Mouse (Mus musculus) T-helper 1 cell (primary cell): ENCODE measurements at regions not wholly inside any gene's neighbourhood (a gene's known extent, or its start where the extent isn't known, plus 50 kb on each side); places are given as distances from the start of the nearest gene placed in this dataset.

ENCODE experiments used
- in situ Hi-C: fragments of 300-600 bp; cut with MboI, MseI; formaldehyde crosslinking; loops from one replicate; pipeline ENCODE4 v1.15.1; 2025; ENCODE audit warnings: high pct_unique_total_duplicates

GRCm38 (mm10) chr13:99782883-99783721 is 117.8 kb downstream of the Cartpt start:
- in situ Hi-C loops: no loop called here

GRCm38 (mm10) chr13:99781616-99782015 is 119.3 kb downstream of the Cartpt start:
- in situ Hi-C loops: no loop called here

GRCm38 (mm10) chr13:99780751-99781460 is 120.0 kb downstream of the Cartpt start:
- in situ Hi-C loops: no loop called here

GRCm38 (mm10) chr13:99778747-99779146 is 122.1 kb downstream of the Cartpt start:
- in situ Hi-C loops: no loop called here

GRCm38 (mm10) chr13:99777736-99778135 is 123.2 kb downstream of the Cartpt start:
- in situ Hi-C loops: no loop called here

GRCm38 (mm10) chr13:99765965-99766364 is 134.9 kb downstream of the Cartpt start:
- in situ Hi-C loops: no loop called here

- in situ Hi-C loops: no loop called here
These were observed 136.1 kb downstream of the Cartpt start for GRCm38 (mm10) chr13:99764764-99765163.

GRCm38 (mm10) chr13:99764097-99764714 is 136.7 kb downstream of the Cartpt start:
- in situ Hi-C loops: no loop called here

- in situ Hi-C loops: no loop called here
These were observed 139.0 kb downstream of the Cartpt start for GRCm38 (mm10) chr13:99761843-99762242.

- in situ Hi-C loops: no loop called here
These were observed 139.5 kb downstream of the Cartpt start for GRCm38 (mm10) chr13:99761423-99761822.

GRCm38 (mm10) chr13:99760646-99761045 is 140.2 kb downstream of the Cartpt start:
- in situ Hi-C loops: no loop called here

GRCm38 (mm10) chr13:99759256-99760044 is 141.4 kb downstream of the Cartpt start:
- in situ Hi-C loops: no loop called here

- in situ Hi-C loops: no loop called here
These were observed 146.2 kb downstream of the Cartpt start for GRCm38 (mm10) chr13:99754701-99755100.

- in situ Hi-C loops: no loop called here
These were observed 146.6 kb downstream of the Cartpt start for GRCm38 (mm10) chr13:99754251-99754652.

- in situ Hi-C loops: no loop called here
These were observed 147.4 kb downstream of the Cartpt start for GRCm38 (mm10) chr13:99753526-99753925.

GRCm38 (mm10) chr13:99750729-99751128 is 150.2 kb downstream of the Cartpt start:
- in situ Hi-C loops: no loop called here

- in situ Hi-C loops: no loop called here
These were observed 151.5 kb downstream of the Cartpt start for GRCm38 (mm10) chr13:99749342-99749741.

- in situ Hi-C loops: no loop called here
These were observed 152.8 kb downstream of the Cartpt start for GRCm38 (mm10) chr13:99748128-99748527.

GRCm38 (mm10) chr13:99745526-99745925 is 155.4 kb downstream of the Cartpt start:
- in situ Hi-C loops: no loop called here

GRCm38 (mm10) chr13:99744790-99745120 is 156.1 kb downstream of the Cartpt start:
- in situ Hi-C loops: no loop called here

GRCm38 (mm10) chr13:99743952-99744789 is 156.7 kb downstream of the Cartpt start:
- in situ Hi-C loops: no loop called here
